Mouse (Mus musculus): ENCODE measurements around the gene Mrtfb. TPM values are rescaled to one million over a fixed set of nuclear protein-coding genes. Genes with fewer than 3 reads are reported as not detected.
A peak's percentile ranks its signal among the peaks of the same experiment; 100 is the strongest.

Gene Mrtfb
- polyA plus RNA-seq, 1 experiment from 2014 or later: 13.7 TPM

GRCm38 (mm10) chr16:13364145-13364544 is 107.9 kb downstream of the Mrtfb start:
- Histone ChIP-seq H3K9ac (ENCODE audit: low read length) (no peak overlapping the region), H3K4me1 (ENCODE audit: control insufficient read depth, insufficient read depth, low read length) (peaks cover 25% of the 10 kb centered on the region)
- WGBS: 42% methylated on average over 3 of the region's 3 CpGs

GRCm38 (mm10) chr16:13366256-13366655 is 110.0 kb downstream of the Mrtfb start:
- Histone ChIP-seq H3K27ac (ENCODE audit: low read length) (no peak overlapping the region), H3K4me1 (ENCODE audit: control insufficient read depth, insufficient read depth, low read length) (peaks cover 15% of the 10 kb centered on the region), H3K4me2 (ENCODE audit: low read depth, low read length) (no peak overlapping the region), H3K9me3 (replicated peaks; ENCODE audit: control insufficient read depth, low read length) (no peaks in the 10 kb centered on the region), H3K9ac (ENCODE audit: low read length) (no peak overlapping the region), H3K4me3 (ENCODE audit: low read length) (no peak overlapping the region), H3K36me3 (ENCODE audit: control insufficient read depth, insufficient read depth) (no peaks in the 10 kb centered on the region), H3K27me3 (ENCODE audit: control insufficient read depth, insufficient read depth, low read length) (no peaks in the 10 kb centered on the region)
- ATAC-seq (replicated peaks; ENCODE audit: extremely low read depth, insufficient read depth, low FRiP score): no peak
- WGBS: 53% methylated on average over 1 of the region's 1 CpGs

More at GRCm38 (mm10) chr16:13364145-13364544, 107.9 kb downstream of the Mrtfb start:
- Histone ChIP-seq H3K4me2 (ENCODE audit: low read depth, low read length) (no peak overlapping the region), H3K9me3 (replicated peaks; ENCODE audit: control insufficient read depth, low read length) (no peaks in the 10 kb centered on the region), H3K36me3 (ENCODE audit: control insufficient read depth, insufficient read depth) (no peaks in the 10 kb centered on the region), H3K27ac (ENCODE audit: low read length) (no peak overlapping the region), H3K4me3 (ENCODE audit: low read length) (no peak overlapping the region), H3K27me3 (ENCODE audit: control insufficient read depth, insufficient read depth, low read length) (no peaks in the 10 kb centered on the region)
- ATAC-seq (replicated peaks; ENCODE audit: extremely low read depth, insufficient read depth, low FRiP score): no peak; the same call in 1 of the 2 replicates

- Histone ChIP-seq H3K9ac (ENCODE audit: low read length) (no peak overlapping the region), H3K4me1 (ENCODE audit: control insufficient read depth, insufficient read depth, low read length) (peaks cover 19% of the 10 kb centered on the region), H3K36me3 (ENCODE audit: control insufficient read depth, insufficient read depth) (no peaks in the 10 kb centered on the region), H3K4me3 (ENCODE audit: low read length) (no peak overlapping the region), H3K4me2 (ENCODE audit: low read depth, low read length) (no peak overlapping the region), H3K27ac (ENCODE audit: low read length) (peak overlapping the region; percentile 46), H3K27me3 (ENCODE audit: control insufficient read depth, insufficient read depth, low read length) (no peaks in the 10 kb centered on the region), H3K9me3 (replicated peaks; ENCODE audit: control insufficient read depth, low read length) (no peaks in the 10 kb centered on the region)
- WGBS: 30% methylated on average over 4 of the region's 4 CpGs
- 0 out of 2 replicates have a peak, but pooled peaks have one; percentile 19 for ATAC-seq (replicated peaks; ENCODE audit: extremely low read depth, insufficient read depth, low FRiP score)
Measured at GRCm38 (mm10) chr16:13366802-13367465, 110.7 kb downstream of the Mrtfb start.

- peaks cover 21% of the 10 kb centered on the region for H3K4me1 ChIP-seq (ENCODE audit: control insufficient read depth, insufficient read depth, low read length)
Measured at GRCm38 (mm10) chr16:13367466-13367856, 111.2 kb downstream of the Mrtfb start.

GRCm38 (mm10) chr16:13368645-13369044 is 112.4 kb downstream of the Mrtfb start:
- WGBS: 88% methylated on average over 1 of the region's 1 CpGs
- no peak for ATAC-seq (replicated peaks; ENCODE audit: extremely low read depth, insufficient read depth, low FRiP score)
- Histone ChIP-seq H3K27me3 (ENCODE audit: control insufficient read depth, insufficient read depth, low read length) (no peaks in the 10 kb centered on the region), H3K9ac (ENCODE audit: low read length) (no peak overlapping the region), H3K36me3 (ENCODE audit: control insufficient read depth, insufficient read depth) (no peaks in the 10 kb centered on the region), H3K27ac (ENCODE audit: low read length) (no peak overlapping the region), H3K4me1 (ENCODE audit: control insufficient read depth, insufficient read depth, low read length) (peaks cover 19% of the 10 kb centered on the region), H3K4me2 (ENCODE audit: low read depth, low read length) (no peak overlapping the region), H3K4me3 (ENCODE audit: low read length) (no peak overlapping the region), H3K9me3 (replicated peaks; ENCODE audit: control insufficient read depth, low read length) (no peaks in the 10 kb centered on the region)

More at GRCm38 (mm10) chr16:13367466-13367856, 111.2 kb downstream of the Mrtfb start:
- Histone ChIP-seq H3K36me3 (ENCODE audit: control insufficient read depth, insufficient read depth) (no peaks in the 10 kb centered on the region), H3K9ac (ENCODE audit: low read length) (no peak overlapping the region), H3K4me3 (ENCODE audit: low read length) (no peak overlapping the region), H3K9me3 (replicated peaks; ENCODE audit: control insufficient read depth, low read length) (no peaks in the 10 kb centered on the region), H3K27ac (ENCODE audit: low read length) (peak overlapping the region; percentile 46), H3K27me3 (ENCODE audit: control insufficient read depth, insufficient read depth, low read length) (no peaks in the 10 kb centered on the region), H3K4me2 (ENCODE audit: low read depth, low read length) (no peak overlapping the region)
- 54% methylated on average over 2 of the region's 2 CpGs for WGBS
- ATAC-seq (replicated peaks; ENCODE audit: extremely low read depth, insufficient read depth, low FRiP score): no peak

GRCm38 (mm10) chr16:13371740-13372287 is 115.5 kb downstream of the Mrtfb start:
- peak; percentile 91 for ATAC-seq (replicated peaks; ENCODE audit: extremely low read depth, insufficient read depth, low FRiP score)
- Histone ChIP-seq H3K4me1 (ENCODE audit: control insufficient read depth, insufficient read depth, low read length) (peaks cover 17% of the 10 kb centered on the region), H3K4me2 (ENCODE audit: low read depth, low read length) (peak overlapping the region; percentile 51), H3K27me3 (ENCODE audit: control insufficient read depth, insufficient read depth, low read length) (no peaks in the 10 kb centered on the region), H3K4me3 (ENCODE audit: low read length) (peak overlapping the region; percentile 19; the same call in 1 of the 2 replicates), H3K9ac (ENCODE audit: low read length) (0 out of 2 replicates have a peak overlapping the region, but pooled peaks have one; percentile 5), H3K9me3 (replicated peaks; ENCODE audit: control insufficient read depth, low read length) (no peaks in the 10 kb centered on the region), H3K36me3 (ENCODE audit: control insufficient read depth, insufficient read depth) (no peaks in the 10 kb centered on the region), H3K27ac (ENCODE audit: low read length) (peak overlapping the region; percentile 74)
- WGBS: 11% methylated on average over 11 of the region's 11 CpGs

GRCm38 (mm10) chr16:13372899-13373533 is 116.7 kb downstream of the Mrtfb start:
- no peaks in the 10 kb centered on the region for H3K36me3 ChIP-seq (ENCODE audit: control insufficient read depth, insufficient read depth)
- no peak for ATAC-seq (replicated peaks; ENCODE audit: extremely low read depth, insufficient read depth, low FRiP score)
- no peak overlapping the region for H3K4me2 ChIP-seq (ENCODE audit: low read depth, low read length)
- H3K9ac ChIP-seq (ENCODE audit: low read length): no peak overlapping the region
- no peak overlapping the region for H3K27ac ChIP-seq (ENCODE audit: low read length)
- WGBS: 88% methylated on average over 8 of the region's 8 CpGs
- no peak overlapping the region for H3K4me3 ChIP-seq (ENCODE audit: low read length)
- peaks cover 13% of the 10 kb centered on the region for H3K4me1 ChIP-seq (ENCODE audit: control insufficient read depth, insufficient read depth, low read length)
- H3K27me3 ChIP-seq (ENCODE audit: control insufficient read depth, insufficient read depth, low read length): no peaks in the 10 kb centered on the region
- no peaks in the 10 kb centered on the region for H3K9me3 ChIP-seq (replicated peaks; ENCODE audit: control insufficient read depth, low read length)

GRCm38 (mm10) chr16:13376947-13377486 is 120.7 kb downstream of the Mrtfb start:
- Histone ChIP-seq H3K4me2 (ENCODE audit: low read depth, low read length) (peak overlapping the region; percentile 15; the same call in 1 of the 2 replicates), H3K4me3 (ENCODE audit: low read length) (no peak overlapping the region), H3K9ac (ENCODE audit: low read length) (no peak overlapping the region), H3K27me3 (ENCODE audit: control insufficient read depth, insufficient read depth, low read length) (no peaks in the 10 kb centered on the region), H3K9me3 (replicated peaks; ENCODE audit: control insufficient read depth, low read length) (no peaks in the 10 kb centered on the region), H3K36me3 (ENCODE audit: control insufficient read depth, insufficient read depth) (no peaks in the 10 kb centered on the region), H3K4me1 (ENCODE audit: control insufficient read depth, insufficient read depth, low read length) (peaks cover 11% of the 10 kb centered on the region), H3K27ac (ENCODE audit: low read length) (peak overlapping the region; percentile 34)
- WGBS: 36% methylated on average over 7 of the region's 7 CpGs
- ATAC-seq (replicated peaks; ENCODE audit: extremely low read depth, insufficient read depth, low FRiP score): no peak

GRCm38 (mm10) chr16:13378157-13378556 is 121.9 kb downstream of the Mrtfb start:
- Histone ChIP-seq H3K27me3 (ENCODE audit: control insufficient read depth, insufficient read depth, low read length) (no peaks in the 10 kb centered on the region), H3K9me3 (replicated peaks; ENCODE audit: control insufficient read depth, low read length) (no peaks in the 10 kb centered on the region), H3K4me1 (ENCODE audit: control insufficient read depth, insufficient read depth, low read length) (peaks cover 10% of the 10 kb centered on the region), H3K27ac (ENCODE audit: low read length) (peak overlapping the region; percentile 54), H3K9ac (ENCODE audit: low read length) (no peak overlapping the region), H3K4me3 (ENCODE audit: low read length) (no peak overlapping the region), H3K36me3 (ENCODE audit: control insufficient read depth, insufficient read depth) (no peaks in the 10 kb centered on the region), H3K4me2 (ENCODE audit: low read depth, low read length) (no peak overlapping the region)
- ATAC-seq (replicated peaks; ENCODE audit: extremely low read depth, insufficient read depth, low FRiP score): no peak
- 82% methylated on average over 5 of the region's 5 CpGs for WGBS
